Mouse (Mus musculus) intestine, embryonic 16.5 days (tissue): Measurements from ENCODE around the gene Hoxb7. TPM values are rescaled to one million over a fixed set of nuclear protein-coding genes. Genes with fewer than 3 reads are reported as not detected.

Source experiments
- ATAC-seq: fragments of 200-750 bp; cut with Nextera tagmentation; 2 replicates; pipeline ENCODE4 v1.8.0; 2017; ENCODE audit warnings: moderate TSS enrichment, moderate library complexity
- H3K27ac ChIP-seq: fragments of 300-500 bp; sonication (generic); 2 replicates; pipeline ENCODE4 v1.5.1; 2014; ENCODE audit warnings: mild to moderate bottlenecking, low read length
- H3K27me3 ChIP-seq: fragments of 300-500 bp; sonication (generic); replicated peaks from 2 replicates; pipeline ENCODE4 v1.6.1; 2014; ENCODE audit warnings: low read length, control low read depth, mixed read lengths; ENCODE audit not compliant: control insufficient read depth, insufficient read depth
- H3K36me3 ChIP-seq: fragments of 300-500 bp; sonication (generic); 2 replicates; pipeline ENCODE4 v1.6.1; 2014; ENCODE audit warnings: low read length, control low read depth; ENCODE audit not compliant: control insufficient read depth, insufficient read depth
- H3K4me1 ChIP-seq: fragments of 300-500 bp; sonication (generic); 2 replicates; pipeline ENCODE4 v1.6.1; 2014; ENCODE audit warnings: low read length, control low read depth, mixed read lengths; ENCODE audit not compliant: control insufficient read depth, insufficient read depth
- H3K4me2 ChIP-seq: fragments of 300-500 bp; sonication (generic); 2 replicates; pipeline ENCODE4 v1.6.1; 2014; ENCODE audit warnings: low read depth, low read length, control low read depth
- H3K4me3 ChIP-seq: fragments of 300-500 bp; sonication (generic); 2 replicates; pipeline ENCODE4 v1.5.1; 2014; ENCODE audit warnings: mild to moderate bottlenecking, low read length
- H3K9ac ChIP-seq: fragments of 300-500 bp; sonication (generic); 2 replicates; pipeline ENCODE4 v1.6.1; 2014; ENCODE audit warnings: low read depth, low read length
- H3K9me3 ChIP-seq: fragments of 300-500 bp; sonication (generic); 2 replicates; pipeline ENCODE4 v1.6.1; 2016; ENCODE audit warnings: low read length, control low read depth; ENCODE audit not compliant: control insufficient read depth
- WGBS: fragments of 180-500 bp; shearing (Covaris S2); extraction: QIAGEN DNeasy Blood & Tissue Kit; methylation state at CpG from one replicate; pipeline ENCODE4 v1.1.7; 2014; 5-methylcytosine and 5-hydroxymethylcytosine counted together
- polyA plus RNA-seq: library from polyadenylated mRNA; unstranded; fragments of >200 nt; fragmentation: Nextera tagmentation; extraction: Ambion mirVana; gene quantifications from 2 replicates; pipeline ENCODE4 v1.2.1, GENCODE M21; 2015

Hoxb7 gene
- polyA plus RNA-seq, 1 experiment from 2014 or later: 10.0 TPM

DNA sequence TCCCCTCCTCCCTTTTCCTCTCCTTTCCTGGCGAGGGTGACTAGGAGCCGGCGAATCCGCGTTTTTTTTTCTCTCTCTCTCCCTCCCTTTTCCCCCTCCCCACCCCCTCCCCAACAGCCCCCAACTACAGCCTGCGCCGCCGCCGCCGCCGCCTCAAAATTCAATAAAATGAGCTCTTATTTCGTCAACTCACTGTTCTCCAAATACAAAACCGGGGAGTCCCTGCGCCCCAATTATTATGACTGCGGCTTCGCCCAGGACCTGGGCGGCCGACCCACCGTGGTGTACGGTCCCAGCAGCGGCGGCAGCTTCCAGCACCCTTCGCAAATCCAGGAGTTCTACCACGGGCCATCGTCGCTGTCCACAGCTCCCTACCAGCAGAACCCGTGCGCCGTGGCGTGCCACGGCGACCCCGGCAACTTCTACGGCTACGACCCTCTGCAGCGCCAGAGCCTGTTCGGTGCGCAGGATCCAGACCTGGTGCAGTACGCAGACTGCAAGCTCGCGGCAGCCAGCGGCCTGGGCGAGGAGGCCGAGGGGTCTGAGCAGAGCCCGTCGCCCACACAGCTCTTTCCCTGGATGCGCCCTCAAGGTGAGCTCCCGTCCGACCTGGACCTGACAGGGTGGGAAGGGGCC lies 3.5 kb upstream of the Hoxb7 start:
- Histone ChIP-seq H3K27me3 (peaks cover 48% of the 10 kb centered on the region), H3K36me3 (no peaks in the 10 kb centered on the region)
- under 1% methylated on average over 49 of the region's 49 CpGs for WGBS

DNA sequence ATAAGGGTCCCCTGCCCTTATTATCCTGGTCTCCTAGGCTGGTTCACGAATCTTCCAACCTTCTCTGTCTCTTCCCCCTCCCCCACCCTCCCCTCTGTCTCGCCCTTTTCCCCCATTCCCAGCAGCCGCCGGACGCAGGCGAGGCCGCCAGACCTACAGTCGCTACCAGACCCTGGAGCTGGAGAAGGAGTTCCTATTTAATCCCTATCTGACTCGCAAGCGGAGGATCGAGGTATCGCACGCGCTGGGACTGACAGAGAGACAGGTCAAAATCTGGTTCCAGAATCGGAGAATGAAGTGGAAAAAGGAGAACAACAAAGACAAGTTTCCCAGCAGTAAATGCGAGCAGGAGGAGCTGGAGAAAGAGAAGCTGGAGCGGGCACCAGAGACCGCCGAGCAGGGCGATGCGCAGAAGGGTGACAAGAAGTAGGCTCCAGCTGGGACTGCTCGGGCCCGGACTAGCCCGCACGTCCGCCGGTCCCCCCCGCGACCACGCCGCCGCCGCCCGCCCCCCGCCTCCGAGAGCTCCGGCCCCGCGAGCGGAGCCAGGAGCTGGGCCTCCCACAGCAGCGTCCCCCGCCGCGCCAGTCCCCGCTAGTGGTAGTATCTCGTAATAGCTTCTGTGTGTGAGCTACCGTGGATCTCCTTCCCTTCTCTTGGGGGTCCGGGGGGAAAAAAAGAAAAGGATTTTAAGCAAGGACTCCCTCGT lies 2.2 kb upstream of the Hoxb7 start:
- under 1% methylated on average over 49 of the region's 49 CpGs for WGBS
- Histone ChIP-seq H3K4me2 (peak overlapping the region; percentile 77), H3K27me3 (peaks cover 50% of the 10 kb centered on the region), H3K9ac (peak overlapping the region; percentile 83), H3K9me3 (no peaks in the 10 kb centered on the region), H3K4me1 (peaks cover 17% of the 10 kb centered on the region; the same call in 1 of the 2 replicates), H3K36me3 (no peaks in the 10 kb centered on the region), H3K27ac (peak overlapping the region; percentile 86), H3K4me3 (peak overlapping the region; percentile 61)
- peak; percentile 32 for ATAC-seq

More for the DNA sequence above, 3.5 kb upstream of the Hoxb7 start:
- peak overlapping the region; percentile 61 for H3K4me3 ChIP-seq
- H3K4me2 ChIP-seq: peak overlapping the region; percentile 77
- H3K9me3 ChIP-seq: no peaks in the 10 kb centered on the region
- peaks cover 20% of the 10 kb centered on the region for H3K4me1 ChIP-seq
- no peak for ATAC-seq
- peak overlapping the region; percentile 69 for H3K27ac ChIP-seq
- peak overlapping the region; percentile 83 for H3K9ac ChIP-seq

DNA sequence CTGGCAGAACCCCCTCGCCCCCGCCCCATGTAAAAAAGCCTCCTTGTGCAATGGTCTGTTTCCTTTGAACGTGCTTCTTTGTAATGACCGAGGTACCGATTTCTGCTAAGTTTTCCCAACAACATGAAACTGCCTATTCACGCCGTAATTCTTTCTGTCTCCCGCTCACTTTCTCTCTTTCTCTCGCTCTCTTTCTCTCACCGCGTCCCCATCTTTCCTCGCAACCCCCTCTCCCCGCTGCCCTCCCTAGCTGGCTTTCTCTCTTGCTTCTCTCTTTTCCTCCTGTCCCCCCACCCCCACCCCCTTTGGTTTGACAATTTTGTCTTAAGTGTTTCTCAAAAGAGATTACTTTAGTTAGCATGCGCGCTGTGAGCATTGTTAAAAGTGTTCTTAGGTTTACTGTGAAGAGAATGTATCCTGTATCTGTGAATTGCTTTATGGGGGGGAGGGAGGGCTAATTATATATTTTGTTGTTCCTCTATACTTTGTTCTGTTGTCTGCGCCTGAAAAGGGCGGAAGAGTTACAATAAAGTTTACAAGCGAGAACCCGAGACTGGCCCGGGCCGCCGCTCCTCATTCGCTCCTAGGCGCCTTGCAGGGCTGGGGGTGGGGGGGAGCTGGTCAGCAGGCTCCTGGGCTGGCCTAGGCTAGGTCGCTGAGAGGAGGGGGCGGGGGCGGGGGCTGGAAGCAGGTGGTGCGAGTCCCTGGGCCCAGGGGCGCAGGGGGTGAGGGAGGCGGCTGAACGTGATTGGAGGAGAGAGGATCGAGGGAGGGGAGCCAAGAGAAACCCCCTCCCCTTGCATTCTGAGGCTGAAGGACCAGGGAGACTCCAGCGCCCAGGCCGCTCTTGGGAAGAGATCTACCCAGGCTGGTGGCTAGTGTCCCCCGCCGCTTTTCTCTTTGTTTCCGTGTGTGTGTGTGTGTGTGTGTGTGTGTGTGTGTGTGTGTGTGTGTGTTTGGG lies 1.4 kb upstream of the Hoxb7 start:
- H3K27me3 ChIP-seq: peaks cover 45% of the 10 kb centered on the region
- H3K9me3 ChIP-seq: no peaks in the 10 kb centered on the region
- H3K4me2 ChIP-seq: peak overlapping the region; percentile 77
- peaks cover 15% of the 10 kb centered on the region; the same call in 1 of the 2 replicates for H3K4me1 ChIP-seq
- no peaks in the 10 kb centered on the region for H3K36me3 ChIP-seq
- peak overlapping the region; percentile 86 for H3K27ac ChIP-seq
- peak overlapping the region; percentile 61 for H3K4me3 ChIP-seq
- H3K9ac ChIP-seq: peak overlapping the region; percentile 83
- 2% methylated on average over 34 of the region's 37 CpGs for WGBS
- peak; percentile 74 for ATAC-seq

DNA sequence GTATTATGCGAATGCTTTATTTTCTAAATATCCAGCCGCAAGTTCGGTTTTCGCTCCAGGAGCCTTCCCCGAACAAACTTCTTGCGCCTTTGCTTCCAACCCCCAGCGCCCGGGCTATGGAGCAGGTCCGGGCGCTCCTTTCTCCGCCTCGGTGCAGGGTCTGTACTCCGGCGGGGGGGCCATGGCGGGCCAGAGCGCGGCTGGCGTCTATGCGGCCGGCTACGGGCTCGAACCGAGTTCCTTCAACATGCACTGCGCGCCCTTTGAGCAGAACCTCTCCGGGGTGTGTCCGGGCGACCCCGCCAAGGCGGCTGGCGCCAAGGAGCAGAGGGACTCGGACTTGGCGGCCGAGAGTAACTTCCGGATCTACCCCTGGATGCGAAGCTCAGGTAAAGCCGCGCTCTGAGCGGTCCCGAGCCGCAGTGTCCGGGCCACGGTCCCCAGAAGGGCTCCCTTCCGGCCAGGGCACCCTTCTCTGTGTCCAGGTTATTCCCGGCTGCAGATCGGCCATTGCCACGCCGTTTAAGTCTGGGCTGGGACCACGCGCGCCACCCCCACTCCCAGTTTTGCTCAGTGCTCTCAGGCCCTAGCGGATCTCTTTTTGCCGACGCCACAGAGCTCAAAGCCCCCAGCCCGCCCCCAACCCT lies 439 bp downstream of the Hoxb7 start:
- Histone ChIP-seq H3K9ac (peak overlapping the region; percentile 83), H3K36me3 (no peaks in the 10 kb centered on the region), H3K27ac (peak overlapping the region; percentile 90), H3K4me1 (peaks cover 15% of the 10 kb centered on the region; the same call in 1 of the 2 replicates), H3K9me3 (no peaks in the 10 kb centered on the region), H3K4me2 (peak overlapping the region; percentile 77), H3K27me3 (peaks cover 38% of the 10 kb centered on the region), H3K4me3 (peak overlapping the region; percentile 61)
- WGBS: under 1% methylated on average over 55 of the region's 55 CpGs
- ATAC-seq: peak; percentile 29; the same call in 1 of the 2 replicates

DNA sequence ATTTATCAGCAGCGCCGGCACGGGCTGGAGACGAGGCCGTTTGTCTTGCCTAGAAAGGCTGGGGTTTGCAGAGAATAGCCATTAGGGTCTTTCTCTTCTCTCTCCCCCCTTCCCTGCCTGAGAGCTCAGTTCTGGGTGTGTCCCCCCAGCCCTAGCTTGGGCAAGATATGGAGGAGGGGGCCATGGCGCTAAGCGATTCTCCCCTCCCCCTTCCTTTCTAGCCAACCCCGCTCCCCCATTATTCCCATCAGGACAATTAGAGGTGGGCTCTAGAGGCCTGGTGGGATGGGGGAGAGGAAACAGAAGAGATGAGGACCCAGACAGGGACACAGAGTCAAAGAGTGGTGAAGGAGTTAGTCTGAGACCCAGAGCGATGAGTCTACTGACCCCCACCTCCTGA lies 988 bp downstream of the Hoxb7 start:
- no peaks in the 10 kb centered on the region for H3K9me3 ChIP-seq
- H3K27me3 ChIP-seq: peaks cover 37% of the 10 kb centered on the region
- H3K36me3 ChIP-seq: no peaks in the 10 kb centered on the region
- peak overlapping the region; percentile 77 for H3K4me2 ChIP-seq
- peaks cover 15% of the 10 kb centered on the region; the same call in 1 of the 2 replicates for H3K4me1 ChIP-seq
- H3K27ac ChIP-seq: peak overlapping the region; percentile 90
- H3K4me3 ChIP-seq: peak overlapping the region; percentile 61
- WGBS: 7% methylated on average over 9 of the region's 9 CpGs
- ATAC-seq: no peak
- H3K9ac ChIP-seq: peak overlapping the region; percentile 83

DNA sequence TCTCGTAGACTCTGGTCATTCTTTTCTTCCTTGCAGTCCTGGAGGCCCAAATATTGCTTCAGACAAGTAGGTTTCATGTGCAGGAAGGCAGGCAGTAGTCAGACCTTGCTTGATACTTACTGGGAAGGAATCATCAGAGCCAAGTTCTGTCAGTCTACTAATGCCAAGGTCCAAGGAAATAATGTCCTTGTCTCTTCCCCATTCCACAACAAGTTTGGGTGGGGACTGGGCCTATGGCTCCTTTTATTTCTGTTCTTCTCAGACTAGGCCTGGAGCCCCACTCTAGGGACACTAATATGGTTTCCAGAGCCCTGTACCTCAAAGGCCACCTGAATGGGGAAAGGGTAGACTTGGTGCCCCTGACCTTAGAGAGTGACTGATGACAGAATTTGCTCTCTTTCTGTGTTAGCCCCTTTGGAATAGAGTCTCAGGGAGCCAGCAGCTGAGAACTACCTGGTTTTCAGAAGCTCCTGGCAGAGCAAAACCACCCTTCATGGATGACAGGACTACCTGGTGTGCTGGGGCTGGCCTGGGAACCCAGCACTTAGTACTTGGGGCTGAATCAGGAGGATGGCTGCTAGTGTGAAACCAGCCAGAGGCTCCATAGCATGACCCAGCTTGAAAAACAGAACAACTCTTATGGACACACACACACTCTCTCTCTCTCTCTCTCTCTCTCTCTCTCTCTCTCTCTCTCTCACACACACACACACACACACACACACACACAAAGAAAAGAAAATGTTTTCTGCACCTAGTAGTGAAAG lies 2.2 kb downstream of the Hoxb7 start:
- no peak overlapping the region for H3K27ac ChIP-seq
- H3K36me3 ChIP-seq: no peaks in the 10 kb centered on the region
- no peak overlapping the region for H3K4me2 ChIP-seq
- H3K9ac ChIP-seq: no peak overlapping the region
- no peak for ATAC-seq
- peaks cover 35% of the 10 kb centered on the region for H3K27me3 ChIP-seq
- no peak overlapping the region for H3K4me3 ChIP-seq
- no peaks in the 10 kb centered on the region for H3K9me3 ChIP-seq
- peaks cover 11% of the 10 kb centered on the region; the same call in 1 of the 2 replicates for H3K4me1 ChIP-seq
- 55% methylated on average over 1 of the region's 1 CpGs for WGBS

DNA sequence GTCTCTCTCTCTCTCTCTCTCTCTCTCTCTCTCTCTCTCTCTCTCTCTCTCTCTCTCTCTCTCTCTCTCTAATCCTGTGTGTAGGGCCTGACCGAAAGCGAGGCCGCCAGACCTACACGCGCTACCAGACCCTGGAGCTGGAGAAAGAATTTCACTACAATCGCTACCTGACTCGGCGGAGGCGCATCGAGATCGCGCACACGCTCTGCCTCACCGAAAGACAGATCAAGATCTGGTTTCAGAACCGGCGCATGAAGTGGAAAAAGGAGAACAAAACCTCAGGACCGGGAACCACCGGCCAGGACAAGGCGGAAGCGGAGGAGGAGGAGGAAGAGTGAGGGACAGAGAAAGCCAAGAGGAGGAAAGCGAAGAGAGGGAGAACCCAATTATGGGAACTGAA lies 2.9 kb downstream of the Hoxb7 start:
- Histone ChIP-seq H3K9me3 (no peaks in the 10 kb centered on the region), H3K27me3 (peaks cover 33% of the 10 kb centered on the region), H3K4me3 (no peak overlapping the region), H3K9ac (no peak overlapping the region), H3K36me3 (no peaks in the 10 kb centered on the region), H3K4me2 (no peak overlapping the region), H3K4me1 (peaks cover 11% of the 10 kb centered on the region; the same call in 1 of the 2 replicates), H3K27ac (no peak overlapping the region)
- no peak for ATAC-seq
- 36% methylated on average over 21 of the region's 21 CpGs for WGBS

DNA sequence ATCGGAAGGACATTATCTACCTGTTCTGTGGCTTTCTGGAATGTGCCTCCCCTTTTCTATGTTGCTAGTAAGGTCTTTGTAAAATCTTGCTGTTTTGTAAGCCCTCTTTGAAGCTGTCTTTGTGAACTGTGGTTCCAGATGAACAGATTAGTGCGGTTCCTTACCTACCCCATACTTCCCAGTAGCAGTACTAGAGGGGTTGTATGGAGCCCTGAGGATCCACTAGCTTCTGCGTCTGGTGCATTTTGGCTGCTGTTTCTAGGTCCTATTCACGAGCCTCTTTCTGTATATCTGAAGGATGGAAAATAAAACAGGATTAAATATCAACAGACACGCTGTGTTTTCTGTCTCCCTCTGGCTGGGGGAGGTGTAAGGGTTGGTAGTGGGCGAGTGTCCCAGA lies 3.4 kb downstream of the Hoxb7 start:
- Histone ChIP-seq H3K4me3 (no peak overlapping the region), H3K4me1 (peaks cover 11% of the 10 kb centered on the region; the same call in 1 of the 2 replicates), H3K9ac (no peak overlapping the region), H3K36me3 (no peaks in the 10 kb centered on the region), H3K27ac (no peak overlapping the region), H3K4me2 (no peak overlapping the region), H3K27me3 (peaks cover 33% of the 10 kb centered on the region), H3K9me3 (no peaks in the 10 kb centered on the region)
- no peak for ATAC-seq
- 36% methylated on average over 6 of the region's 6 CpGs for WGBS
